Mouse (Mus musculus) gastrocnemius, adult 8-10 months (tissue): Measurements from ENCODE around the gene Lrrc34. TPM values are rescaled to one million over a fixed set of nuclear protein-coding genes. Genes with fewer than 3 reads are reported as not detected.

Experiments
- DNase-seq, 2 experiments: peaks; one replicate each; pipeline ENCODE4 v3.0.0; 2022; ENCODE audit warnings: low spot score in 2 of 2
- total RNA-seq, 4 experiments: library from RNA; stranded (reverse); gene quantifications; 2 replicates each; pipeline ENCODE4 v1.2.4; 2022

Gene Lrrc34
- total RNA-seq: not detected

GRCm38 (mm10) chr3:30647440-30648090 lies at the start of gene Lrrc34:
TSS of gene Lrrc34 (minus strand) at chr3:30647869.
- DNase-seq: no peak

- peak; percentile 5 to 7 for DNase-seq
Observed at GRCm38 (mm10) chr3:30696346-30696745, 48.7 kb upstream of the Lrrc34 start.

DNA sequence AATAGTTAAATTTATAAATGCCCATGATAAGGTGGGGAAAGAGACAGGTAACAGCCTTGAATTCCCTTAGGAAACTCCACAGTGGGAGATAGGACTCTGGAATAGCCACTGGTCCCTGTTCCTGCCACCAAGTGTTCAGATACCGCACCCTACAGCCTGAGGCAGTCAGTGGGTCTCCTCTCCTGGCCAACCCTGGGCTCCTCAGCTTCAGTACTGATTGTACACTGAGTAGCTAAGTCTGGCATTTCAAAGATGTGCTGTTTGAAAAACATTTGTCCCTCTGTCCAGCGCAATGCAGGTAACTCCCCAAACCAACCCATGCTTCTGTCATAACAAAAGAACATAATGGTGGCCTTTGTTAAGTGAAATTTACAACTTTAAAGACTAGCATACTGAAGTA lies 48.0 kb upstream of the Lrrc34 start:
- no peak for DNase-seq

GRCm38 (mm10) chr3:30690976-30691375 lies 43.3 kb upstream of the Lrrc34 start:
- DNase-seq: no peak

DNA sequence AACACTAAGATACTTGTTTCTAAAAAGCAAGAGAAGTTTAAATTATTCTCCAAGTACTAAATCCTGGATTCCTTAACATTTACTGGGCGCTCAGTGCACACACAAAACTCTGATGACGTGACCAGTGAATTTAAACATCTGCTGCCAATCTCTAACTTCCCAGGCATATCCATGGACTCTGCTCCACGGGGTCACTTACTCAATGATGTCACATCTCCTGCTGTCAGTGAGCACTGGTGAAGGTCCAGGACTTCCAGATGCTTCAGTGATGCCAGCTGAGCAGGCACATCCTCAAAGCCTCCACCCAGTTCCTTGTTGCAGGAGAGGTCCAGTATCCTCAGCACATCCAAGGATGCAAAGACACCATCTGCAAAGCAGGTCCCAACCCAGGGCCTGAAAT lies 39.5 kb upstream of the Lrrc34 start:
- no peak for DNase-seq

DNA sequence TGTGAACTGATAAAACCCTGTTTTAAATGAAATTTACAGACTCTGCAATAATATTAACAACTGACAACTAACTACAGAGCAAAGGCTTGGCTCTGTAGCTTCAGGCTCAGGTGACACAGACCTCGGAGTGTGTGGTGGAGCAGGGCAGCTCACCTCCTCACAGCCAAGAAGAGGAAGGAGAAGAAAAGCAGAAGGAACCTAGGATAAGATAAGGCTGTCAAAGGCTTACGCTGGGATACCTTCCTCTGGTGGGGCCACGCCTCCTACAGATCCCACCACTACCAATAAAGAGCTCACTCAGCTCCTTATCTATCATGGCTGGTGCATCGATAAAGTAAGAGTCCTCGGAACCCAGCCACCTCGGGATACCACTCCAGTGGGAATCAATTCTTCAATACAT lies 35.5 kb upstream of the Lrrc34 start:
- no peak for DNase-seq

GRCm38 (mm10) chr3:30658486-30658885 lies 10.8 kb upstream of the Lrrc34 start:
- DNase-seq: no peak

DNA sequence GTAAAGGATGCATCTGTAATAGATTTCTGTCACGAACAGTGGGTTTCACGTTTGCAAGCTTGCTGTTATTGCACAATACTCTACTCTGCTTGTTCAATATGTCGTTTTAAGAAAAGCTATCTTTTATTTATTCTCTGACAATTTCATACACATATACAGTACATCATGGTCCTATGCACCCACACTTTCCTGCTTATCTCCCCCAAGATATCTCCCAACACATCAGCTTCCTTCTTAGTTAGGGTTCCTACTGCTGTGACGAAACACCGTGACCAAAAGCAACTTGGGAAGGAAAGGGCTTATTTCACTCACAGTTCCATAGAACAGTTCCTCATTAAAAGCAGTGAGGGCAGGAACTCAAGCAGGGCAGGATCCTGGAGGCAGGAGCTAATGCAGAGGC lies 8.3 kb upstream of the Lrrc34 start:
- DNase-seq: no peak

DNA sequence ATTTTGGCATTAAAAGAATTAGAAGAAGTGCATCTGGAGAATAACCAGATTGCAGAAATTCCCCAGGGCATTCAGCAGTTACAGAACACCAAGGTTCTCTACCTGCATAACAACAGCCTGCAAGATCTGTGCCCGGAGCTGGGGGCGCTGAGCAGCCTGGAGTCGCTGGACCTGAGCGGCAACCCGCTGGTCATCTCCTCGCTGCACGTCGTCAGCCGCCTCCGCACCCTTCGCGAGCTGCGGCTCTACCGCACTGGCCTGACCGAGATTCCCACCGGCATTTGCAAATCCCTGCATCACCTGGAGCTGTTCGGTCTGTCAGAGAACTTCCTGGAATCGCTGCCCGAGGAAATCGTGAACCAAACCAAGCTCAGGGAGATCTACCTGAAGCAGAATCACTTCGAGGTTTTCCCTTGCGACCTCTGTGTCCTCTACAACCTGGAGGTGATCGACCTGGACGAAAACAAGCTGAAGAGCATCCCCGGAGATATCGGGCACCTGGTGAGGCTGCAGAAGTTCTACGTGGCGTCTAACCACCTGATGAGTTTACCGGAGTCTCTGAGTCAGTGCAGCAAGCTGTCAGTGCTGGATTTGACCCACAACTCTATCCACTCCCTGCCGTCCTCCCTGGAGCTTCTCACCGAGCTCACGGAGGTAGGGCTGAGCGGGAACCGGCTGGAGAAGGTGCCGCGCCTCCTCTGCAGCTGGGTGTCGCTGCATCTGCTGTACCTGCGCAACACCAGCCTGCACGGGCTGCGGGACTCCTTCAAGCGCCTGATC lies 2.6 kb upstream of the Lrrc34 start:
- DNase-seq: no peak

GRCm38 (mm10) chr3:30648466-30648865 lies 797 bp upstream of the Lrrc34 start:
- DNase-seq: no peak

DNA sequence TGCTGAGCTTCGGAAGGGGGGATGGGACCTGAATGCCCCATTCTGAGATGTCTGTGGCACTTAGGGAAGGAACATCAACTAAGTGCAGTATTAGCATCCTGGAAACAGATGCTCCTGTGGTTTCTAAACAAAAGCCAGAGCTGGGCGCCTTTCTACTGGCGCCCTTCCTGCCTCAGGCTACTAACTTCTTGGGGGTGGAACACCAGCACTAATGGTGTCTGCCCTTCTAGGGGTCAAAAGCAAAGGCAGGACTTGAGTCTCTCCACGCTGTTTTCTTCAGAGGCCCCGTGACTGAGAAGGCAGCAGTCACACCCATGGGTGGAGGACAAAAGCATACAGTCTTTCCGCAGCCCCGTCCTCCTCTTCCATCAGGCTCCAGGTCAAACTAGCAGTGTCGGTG lies 908 bp downstream of the Lrrc34 start:
- DNase-seq: no peak

- DNase-seq: no peak
Observed at GRCm38 (mm10) chr3:30644207-30644606, 3.5 kb downstream of the Lrrc34 start, which contains the start of gene Lrriq4. TSS of gene Lrriq4 (plus strand) at chr3:30644507.

- no peak for DNase-seq
Observed at GRCm38 (mm10) chr3:30635629-30636028, 12.0 kb downstream of the Lrrc34 start.

- no peak for DNase-seq
Observed at GRCm38 (mm10) chr3:30633681-30634080, 14.0 kb downstream of the Lrrc34 start.

- no peak for DNase-seq
Observed at GRCm38 (mm10) chr3:30620132-30620531, 27.5 kb downstream of the Lrrc34 start.

DNA sequence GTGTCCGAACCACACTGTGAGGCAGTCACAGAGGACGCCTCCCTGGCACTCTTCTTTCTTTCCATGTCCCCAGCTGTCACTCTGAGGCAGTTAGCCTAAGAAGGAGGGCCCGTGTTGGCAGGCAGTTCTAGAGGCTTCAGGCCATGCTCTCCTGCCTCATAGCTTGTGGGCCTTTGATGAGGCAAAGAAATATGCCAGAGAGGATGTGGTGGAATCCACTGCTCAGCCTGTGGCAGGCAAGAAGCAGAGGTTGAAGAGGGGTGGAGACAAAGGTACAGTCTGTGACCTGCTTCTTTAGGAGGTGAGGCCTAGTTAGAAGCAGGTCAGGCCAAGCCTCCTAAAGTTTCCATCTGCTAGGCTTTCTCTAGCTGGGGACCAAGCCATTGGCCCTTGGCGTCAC lies 36.7 kb downstream of the Lrrc34 start:
- no peak for DNase-seq

GRCm38 (mm10) chr3:30608999-30609398 lies 38.7 kb downstream of the Lrrc34 start:
- no peak for DNase-seq

DNA sequence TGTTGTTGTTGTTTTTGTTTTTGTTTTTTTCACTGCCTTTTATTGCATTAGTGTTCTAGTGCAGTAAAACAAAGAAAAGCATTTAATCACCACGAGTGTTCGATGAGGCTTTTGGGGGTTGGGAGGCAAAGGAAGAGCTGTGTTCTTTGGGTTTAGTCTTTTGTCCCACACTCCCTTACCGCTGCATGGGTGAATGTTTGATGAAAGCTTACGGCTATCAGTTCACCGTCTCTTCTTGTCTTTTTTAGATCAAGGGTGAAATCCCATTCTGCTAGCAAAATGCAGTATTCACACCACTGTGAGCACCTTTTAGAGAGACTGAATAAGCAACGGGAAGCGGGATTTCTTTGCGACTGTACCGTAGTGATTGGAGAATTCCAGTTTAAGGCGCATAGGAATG lies 44.4 kb downstream of the Lrrc34 start:
- no peak for DNase-seq

DNA sequence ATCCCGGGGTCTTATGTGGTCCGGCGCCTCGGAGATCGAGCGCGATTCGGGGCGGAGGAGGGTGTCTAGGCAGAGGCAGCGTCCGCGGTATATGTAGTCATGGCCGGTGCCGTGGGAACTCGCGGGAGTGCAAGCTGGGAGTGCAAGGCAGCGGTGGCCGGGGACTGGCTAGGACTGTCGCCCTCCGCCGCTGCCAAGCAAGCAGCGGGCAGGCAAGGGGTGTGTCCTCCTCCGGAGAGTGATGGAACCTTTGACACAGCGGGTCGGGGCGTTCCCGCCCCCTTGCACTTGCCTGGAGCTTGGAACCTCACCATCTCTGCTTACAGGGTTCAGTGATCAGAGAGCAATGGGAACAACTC lies 45.0 kb downstream of the Lrrc34 start:
- DNase-seq: no peak

GRCm38 (mm10) chr3:30602065-30602739 lies 45.5 kb downstream of the Lrrc34 start, which contains the start of gene Mynn:
TSS of gene Mynn (plus strand) at chr3:30602065.
- DNase-seq: peak; percentile 95

DNA sequence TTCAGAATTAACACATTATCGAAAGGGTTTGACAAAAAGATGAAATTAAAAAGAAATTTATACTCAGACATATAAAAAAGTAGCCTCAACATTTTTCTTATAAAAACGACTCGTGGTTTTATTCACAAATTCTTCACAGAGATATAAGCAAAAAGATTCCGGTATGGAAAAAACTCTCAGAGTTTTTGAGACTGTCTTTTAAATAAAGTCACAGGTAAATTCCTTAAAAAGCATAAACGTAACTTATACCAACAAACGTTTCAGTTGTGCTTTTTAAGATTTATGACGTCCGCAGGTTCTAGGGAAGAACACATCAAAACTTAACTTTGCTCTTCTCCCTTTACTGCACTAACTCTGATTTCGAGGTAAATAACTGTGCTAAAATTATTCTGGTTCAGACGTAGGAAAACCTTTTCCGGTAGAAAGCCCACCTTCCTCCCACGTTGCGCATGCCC lies 46.0 kb downstream of the Lrrc34 start:
- DNase-seq: no peak

DNA sequence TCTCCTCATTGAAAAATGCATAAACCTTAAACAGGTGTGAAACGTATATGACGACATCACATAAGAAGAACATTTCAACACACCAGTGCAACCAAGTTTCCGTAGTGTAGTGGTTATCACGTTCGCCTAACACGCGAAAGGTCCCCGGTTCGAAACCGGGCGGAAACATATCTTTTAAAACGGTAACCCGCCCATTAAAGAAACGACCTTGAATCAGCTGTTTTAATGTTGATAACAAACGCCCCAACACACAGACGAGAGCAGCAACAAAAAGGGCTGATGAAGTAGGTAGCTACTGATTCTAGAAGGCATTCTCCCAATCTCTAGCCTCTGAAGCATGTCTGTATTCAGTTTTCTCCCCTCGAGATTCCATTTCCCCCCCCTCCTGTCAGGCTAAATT lies 46.5 kb downstream of the Lrrc34 start:
- DNase-seq: peak; percentile 72 to 78
